ENCODE assay signal across 8 mouse cellular contexts in genomic region chr3:82074201-82074851, GRCm38 (mm10). TPM values are rescaled to one million over a fixed set of nuclear protein-coding genes. Genes with fewer than 3 reads are reported as not detected.
DNase-seq lines count a peak whose midpoint lies in the region; ATAC-seq and TF ChIP-seq lines count a peak whose summit lies in the region.

Gene Gucy1b1 (minus strand): TSS chr3:82074689.

- peak within 1 kb of the TSS; percentile 96 for H3K4me2 ChIP-seq in embryonic facial prominence, embryonic 12.5 days (replicated peaks)

- TF ChIP-seq POLR2A in bone marrow, adult 2 months (IDR thresholded peaks at IDR 0.05; ENCODE audit: borderline replicate concordance, control insufficient read depth, low read depth, low read length), result no peak

- H3K9ac ChIP-seq in embryonic facial prominence, embryonic 12.5 days, result peak within 1 kb of the TSS; percentile 52

- peak; percentile 92 for ATAC-seq in embryonic facial prominence, embryonic 12.5 days (ENCODE audit: insufficient number of reproducible peaks, insufficient read depth, low FRiP score, low TSS enrichment)
- ATAC-seq in erythroid progenitor cell, adult 5-6 weeks (replicated peaks; ENCODE audit: low FRiP score, poor library complexity, severe bottlenecking), result no peak

- no peak within 1 kb of the TSS; the same call in 1 of the 2 replicates for H3K27ac ChIP-seq in bone marrow, adult 2 months (ENCODE audit: control insufficient read depth, insufficient read depth, low read depth, low read length, poor library complexity)
- no peak within 1 kb of the TSS for H3K27ac ChIP-seq in embryonic facial prominence, embryonic 12.5 days

- peaks cover 4% of the 10 kb centered on the region; the same call in 1 of the 2 replicates for H3K27me3 ChIP-seq in embryonic facial prominence, embryonic 12.5 days

- no peaks in the 10 kb centered on the region for H3K36me3 ChIP-seq in embryonic facial prominence, embryonic 12.5 days

- no peak for TF ChIP-seq CTCF in bone marrow, adult 2 months (IDR thresholded peaks at IDR 0.05; ENCODE audit: control insufficient read depth, insufficient read depth, low read length)

- peak; percentile 71 for DNase-seq in heart, adult 8-10 months (ENCODE audit: low spot score)
- peak; percentile 50 for DNase-seq in kidney, adult 18-20 months
- DNase-seq in left cerebral cortex, postnatal 36 days (ENCODE audit: low spot score in 2 of 2), result peak; percentile 87 to 88
- DNase-seq in mesoderm, embryonic 11.5 days (ENCODE audit: low read depth, low spot score), result peak; percentile 82
- peak; percentile 87 to 90 for DNase-seq in right cerebral cortex, postnatal 36 days (ENCODE audit: low spot score in 2 of 2)

- intact Hi-C loops in left cerebral cortex, postnatal 36 days (cut with DNase I), result no loop called here

- no peaks in the 10 kb centered on the region for H3K4me1 ChIP-seq in bone marrow, adult 2 months (ENCODE audit: control insufficient read depth, insufficient read depth, low read length)
- no peaks in the 10 kb centered on the region for H3K4me1 ChIP-seq in embryonic facial prominence, embryonic 12.5 days

- peak within 1 kb of the TSS; percentile 24 for H3K4me3 ChIP-seq in bone marrow, adult 2 months (replicated peaks; ENCODE audit: control insufficient read depth, low read depth, low read length)
- H3K4me3 ChIP-seq in embryonic facial prominence, embryonic 12.5 days, result peak within 1 kb of the TSS; percentile 49

- WGBS in bone marrow, adult 2 months, result 2% methylated on average over 25 of the region's 25 CpGs
- 2% methylated on average over 25 of the region's 25 CpGs for WGBS in embryonic facial prominence, embryonic 12.5 days

- no peaks in the 10 kb centered on the region for H3K9me3 ChIP-seq in embryonic facial prominence, embryonic 12.5 days

RNA-seq across cellular contexts. Expression of gene Gucy1b1, which starts in this region (rescaled TPM):
- 5.2 and 5.6 TPM in 2 replicates for polyA plus RNA-seq in bone marrow, adult 2 months (2011; ENCODE audit: insufficient read depth, insufficient read length, low replicate concordance, missing spikeins)
- 8.0 and 9.7 TPM in 2 replicates for polyA plus RNA-seq in embryonic facial prominence, embryonic 12.5 days (2016; fragmentation: Nextera tagmentation; extraction: Ambion mirVana)
- 10 to 100 TPM; 10.7 to 12.6 (median 11.0) TPM for total RNA-seq in heart, adult 8-10 months (2022)
- total RNA-seq in left cerebral cortex, postnatal 36 days (2021), result 100 to 1,000 TPM; 165 to 169 TPM
- total RNA-seq in erythroid progenitor cell, adult 5-6 weeks (2015; ENCODE audit: low replicate concordance), result not detected in 2 replicates
- total RNA-seq in erythroid progenitor cell, adult 5-6 weeks (2017; ENCODE audit: low replicate concordance), result not detected in 2 replicates

Comparison
In these comparisons a context has a peak if more than half of its experiments do, and no peak if none do; other contexts are left out.
1. RNA of gene Gucy1b1 (total RNA-seq): 165 to 169 TPM in left cerebral cortex, postnatal 36 days; 10.7 to 12.6 TPM in heart, adult 8-10 months and not detected in erythroid progenitor cell, adult 5-6 weeks; every median in the first group is over 10 times any median in the second.
2. Peak in every context shown above with its lines, with median percentiles within 50 percentile points of each other: DNase-seq.